9 mouse cellular contexts compared by ENCODE assay signal in the genomic region with DNA sequence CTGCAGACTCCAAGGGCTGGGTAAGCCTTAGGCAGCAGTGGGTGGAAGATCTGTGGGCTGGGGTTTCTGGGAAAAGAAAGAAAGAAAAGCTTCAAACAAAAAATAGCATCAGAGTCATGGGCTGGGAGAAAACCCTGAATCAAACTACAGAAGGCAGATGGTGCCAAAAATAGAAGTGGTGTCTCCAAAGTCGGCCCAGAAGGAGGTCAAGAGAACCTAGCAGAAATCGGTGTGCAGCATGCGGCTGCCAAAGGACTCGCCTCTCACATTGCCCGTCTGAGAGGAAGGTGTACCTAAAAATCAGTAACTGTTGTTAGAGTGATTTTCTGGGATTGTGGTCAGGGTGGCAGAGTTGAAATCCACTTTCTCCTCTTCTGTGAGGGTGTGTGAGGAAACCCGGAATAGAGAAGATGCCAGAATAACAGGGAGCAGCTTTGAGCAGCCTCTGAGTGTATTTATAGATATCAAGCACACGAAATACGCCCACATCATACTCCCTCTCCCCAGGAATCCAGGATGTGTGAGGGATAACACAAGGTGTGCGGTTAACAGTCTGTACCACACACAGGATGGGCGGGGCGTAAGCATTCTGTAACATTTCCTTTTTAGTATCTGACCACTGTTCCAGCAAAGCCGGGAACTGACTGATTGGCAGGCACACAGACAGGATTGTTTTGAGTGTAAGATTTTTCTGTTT. TPM values are rescaled to one million over a fixed set of nuclear protein-coding genes. Genes with fewer than 3 reads are reported as not detected.
DNase-seq lines count a peak whose midpoint lies in the region; TF ChIP-seq lines count a peak whose summit lies in the region.
"Had no signal": no experiment of that assay in that cellular context is flagged by ENCODE, and none has a peak within 500 bp of the region (broad histone marks: within the 10 kb centered on the region; RNA-seq: fewer than 3 reads in every experiment).

No protein-coding gene starts in this region.

- no peak overlapping the region for H3K27ac ChIP-seq in thymus, adult 2 months (ENCODE audit: control insufficient read depth, insufficient read depth, low read length)
- H3K27ac ChIP-seq in left cerebral cortex, adult 2 months, result peak overlapping the region; percentile 86
- H3K27ac ChIP-seq: macrophage had no signal

- no peaks in the 10 kb centered on the region for H3K27me3 ChIP-seq in thymus, adult 2 months (ENCODE audit: control insufficient read depth, insufficient read depth, low read length)

- peak; percentile 11 for DNase-seq in thymus, adult 2 months
- no peak for DNase-seq in thymus, postnatal 4 days
- peak; percentile 56 to 57 for DNase-seq in frontal cortex, postnatal 14 days (ENCODE audit: low spot score in 2 of 2)
- DNase-seq in left cerebral cortex, adult 2 months (ENCODE audit: extremely low spot score in 1 of 2, low spot score in 2 of 2), result peak; percentile 52 to 54
- peak; percentile 67 to 87 for DNase-seq in right cerebral cortex, postnatal 36 days (ENCODE audit: low spot score in 2 of 2)
- no peak for DNase-seq in spleen, postnatal 10 days (ENCODE audit: low spot score in 2 of 2)
- DNase-seq in urinary bladder, postnatal 14 days (ENCODE audit: low spot score), result no peak
- DNase-seq in gastrocnemius, postnatal 10 days, result no peak

- peaks cover 7% of the 10 kb centered on the region; the same call in 1 of the 2 replicates for H3K4me1 ChIP-seq in thymus, adult 2 months (replicated peaks; ENCODE audit: control insufficient read depth, insufficient read depth, low read length)

- TF ChIP-seq POLR2A in thymus, adult 2 months (IDR thresholded peaks at IDR 0.05; ENCODE audit: control insufficient read depth, extremely low read depth, insufficient read depth, low read length, poor library complexity), result no peak

- intact Hi-C loops in left cerebral cortex, adult 2 months (cut with DNase I), result loop anchor here (1.0 to 2.0 kb wide), 2 partner anchors 21 to 55 kb away; partner anchors contain the start of gene Klhl2

- TF ChIP-seq CTCF in thymus, adult 2 months (IDR thresholded peaks at IDR 0.05; ENCODE audit: borderline replicate concordance, control insufficient read depth, extremely low read depth, insufficient read depth, low read length, poor library complexity), result no peak
- no peak for TF ChIP-seq CTCF in left cerebral cortex, adult 2 months (IDR thresholded peaks at IDR 0.05)

- 6% methylated on average over 12 of the region's 12 CpGs for WGBS in thymus, adult 2 months

- no peak overlapping the region for H3K4me3 ChIP-seq in thymus, adult 2 months (ENCODE audit: control insufficient read depth, insufficient read depth, low read length)
- H3K4me3 ChIP-seq in left cerebral cortex, adult 2 months, result peak overlapping the region; percentile 15; the same call in 1 of the 2 replicates

- no peaks in the 10 kb centered on the region for H3K36me3 ChIP-seq in thymus, adult 2 months (ENCODE audit: control insufficient read depth, insufficient read depth, low read length)

RNA-seq across cellular contexts. Expression of gene Klhl2, which starts 21.8 kb away (rescaled TPM):
- polyA plus RNA-seq in thymus, adult 2 months (2012; rRNA removed), result 7.5 and 8.2 TPM in 2 replicates
- total RNA-seq in left cerebral cortex, adult 2 months (2021), result 100 to 1,000 TPM; 158 to 173 TPM
- 1 to 10 TPM; 7.1 to 7.3 TPM for total RNA-seq in gastrocnemius, postnatal 10 days (2021)

Comparison
In these comparisons a context has a peak if more than half of its experiments do, and no peak if none do; other contexts are left out.
1. DNase-seq: peak in thymus, adult 2 months (single experiment), frontal cortex, postnatal 14 days (2 of 2), left cerebral cortex, adult 2 months (2 of 2) and right cerebral cortex, postnatal 36 days (2 of 2); none in thymus, postnatal 4 days (single experiment), spleen, postnatal 10 days (0 of 2), urinary bladder, postnatal 14 days (single experiment) and gastrocnemius, postnatal 10 days (single experiment).
2. RNA of gene Klhl2, which starts 21.8 kb away (total RNA-seq): 158 to 173 TPM in left cerebral cortex, adult 2 months; 7.1 to 7.3 TPM in gastrocnemius, postnatal 10 days; every median in the first group is over 10 times any median in the second.